Mouse (Mus musculus): ENCODE measurements at regions not wholly inside any gene's neighbourhood (a gene's known extent, or its start where the extent isn't known, plus 50 kb on each side); places are given as distances from the start of the nearest gene placed in this dataset.

DNA sequence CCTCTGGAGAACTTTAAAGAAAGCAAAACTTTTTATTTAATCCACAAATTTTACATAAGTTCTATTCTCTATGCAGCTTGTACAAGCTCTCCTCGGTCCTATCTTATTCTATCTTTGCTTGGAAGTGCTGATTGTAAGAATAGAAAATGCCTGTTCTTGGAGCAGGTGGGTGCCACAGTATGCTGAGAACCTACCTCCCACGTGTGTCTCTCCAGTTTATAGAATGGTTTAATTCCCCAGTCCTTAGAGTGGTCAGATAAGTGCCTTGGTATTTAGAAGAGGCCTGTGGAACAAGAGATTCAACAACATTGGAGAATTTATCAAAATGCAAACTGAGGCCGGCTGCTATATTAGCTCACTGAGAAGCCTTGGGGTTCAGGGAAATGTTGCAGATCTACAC lies 639.2 kb upstream of the Zeb2 start:
- Histone ChIP-seq H3K9ac (ENCODE audit: low read length) (no peak overlapping the region), H3K36me3 (ENCODE audit: control insufficient read depth, insufficient read depth, low read length) (no peaks in the 10 kb centered on the region), H3K9me3 (ENCODE audit: control insufficient read depth, low read length) (no peaks in the 10 kb centered on the region), H3K27ac (ENCODE audit: low read length) (no peak overlapping the region), H3K4me1 (replicated peaks; ENCODE audit: control insufficient read depth, insufficient read depth, low read length) (no peaks in the 10 kb centered on the region), H3K4me3 (ENCODE audit: low read length) (no peak overlapping the region), H3K4me2 (ENCODE audit: low read depth, low read length) (no peak overlapping the region), H3K27me3 (ENCODE audit: control insufficient read depth, insufficient read depth, low read depth, low read length) (no peaks in the 10 kb centered on the region)
- 64% methylated on average over 3 of the region's 3 CpGs for WGBS
- no peak for ATAC-seq (ENCODE audit: low read depth)

DNA sequence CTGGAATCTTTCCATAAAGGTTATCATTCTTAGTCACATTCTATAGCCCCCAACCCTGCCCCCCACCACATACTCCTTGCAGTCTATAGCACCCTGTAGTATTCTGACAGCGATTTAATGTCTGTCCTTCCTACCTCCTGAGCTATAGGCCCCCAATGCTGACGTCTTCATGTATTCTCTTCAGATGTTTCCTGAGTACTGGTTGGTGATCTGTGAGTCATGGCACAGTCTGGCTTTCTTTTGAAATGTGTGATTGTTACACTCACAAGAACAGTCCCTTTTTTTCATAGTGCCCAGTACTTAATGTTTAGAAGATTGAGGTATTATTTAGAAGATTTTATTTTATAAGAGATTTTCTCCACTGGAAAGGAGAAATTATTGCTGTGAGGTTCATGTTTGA lies 634.6 kb upstream of the Zeb2 start:
- Histone ChIP-seq H3K27ac (ENCODE audit: low read length) (no peak overlapping the region), H3K36me3 (ENCODE audit: control insufficient read depth, insufficient read depth, low read length) (no peaks in the 10 kb centered on the region), H3K27me3 (ENCODE audit: control insufficient read depth, insufficient read depth, low read depth, low read length) (no peaks in the 10 kb centered on the region), H3K4me2 (ENCODE audit: low read depth, low read length) (no peak overlapping the region), H3K9me3 (ENCODE audit: control insufficient read depth, low read length) (no peaks in the 10 kb centered on the region), H3K9ac (ENCODE audit: low read length) (no peak overlapping the region), H3K4me3 (ENCODE audit: low read length) (no peak overlapping the region), H3K4me1 (replicated peaks; ENCODE audit: control insufficient read depth, insufficient read depth, low read length) (no peaks in the 10 kb centered on the region)
- WGBS = 63% methylated on average over 2 of the region's 2 CpGs
- ATAC-seq (ENCODE audit: low read depth) = no peak

DNA sequence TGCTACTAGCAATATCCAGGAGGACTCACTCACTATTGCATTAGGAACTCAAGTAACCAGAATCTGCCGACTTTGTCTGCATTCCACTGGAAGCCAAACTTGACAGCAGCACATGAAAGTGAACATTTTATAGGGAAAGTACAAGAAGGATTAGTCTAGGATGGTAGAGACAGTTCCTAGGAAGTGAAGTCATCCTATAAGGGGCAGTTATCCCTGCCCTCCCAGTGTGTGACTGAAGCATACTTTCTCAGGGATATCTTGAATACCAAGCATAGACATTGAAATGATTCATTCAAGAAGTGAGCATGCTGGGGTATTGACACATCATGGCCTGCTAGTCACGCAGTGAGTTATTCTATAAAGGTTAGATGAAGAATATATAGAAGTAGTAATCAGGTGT lies 632.2 kb upstream of the Zeb2 start:
- 0 out of 2 replicates have a peak overlapping the region, but pooled peaks have one; percentile 20 for H3K27ac ChIP-seq (ENCODE audit: low read length)
- no peak overlapping the region for H3K4me2 ChIP-seq (ENCODE audit: low read depth, low read length)
- H3K9me3 ChIP-seq (ENCODE audit: control insufficient read depth, low read length) = no peaks in the 10 kb centered on the region
- WGBS = 61% methylated on average over 2 of the region's 2 CpGs
- no peaks in the 10 kb centered on the region for H3K27me3 ChIP-seq (ENCODE audit: control insufficient read depth, insufficient read depth, low read depth, low read length)
- no peak overlapping the region for H3K4me3 ChIP-seq (ENCODE audit: low read length)
- ATAC-seq (ENCODE audit: low read depth) = no peak
- H3K36me3 ChIP-seq (ENCODE audit: control insufficient read depth, insufficient read depth, low read length) = no peaks in the 10 kb centered on the region
- no peaks in the 10 kb centered on the region for H3K4me1 ChIP-seq (replicated peaks; ENCODE audit: control insufficient read depth, insufficient read depth, low read length)
- H3K9ac ChIP-seq (ENCODE audit: low read length) = no peak overlapping the region

DNA sequence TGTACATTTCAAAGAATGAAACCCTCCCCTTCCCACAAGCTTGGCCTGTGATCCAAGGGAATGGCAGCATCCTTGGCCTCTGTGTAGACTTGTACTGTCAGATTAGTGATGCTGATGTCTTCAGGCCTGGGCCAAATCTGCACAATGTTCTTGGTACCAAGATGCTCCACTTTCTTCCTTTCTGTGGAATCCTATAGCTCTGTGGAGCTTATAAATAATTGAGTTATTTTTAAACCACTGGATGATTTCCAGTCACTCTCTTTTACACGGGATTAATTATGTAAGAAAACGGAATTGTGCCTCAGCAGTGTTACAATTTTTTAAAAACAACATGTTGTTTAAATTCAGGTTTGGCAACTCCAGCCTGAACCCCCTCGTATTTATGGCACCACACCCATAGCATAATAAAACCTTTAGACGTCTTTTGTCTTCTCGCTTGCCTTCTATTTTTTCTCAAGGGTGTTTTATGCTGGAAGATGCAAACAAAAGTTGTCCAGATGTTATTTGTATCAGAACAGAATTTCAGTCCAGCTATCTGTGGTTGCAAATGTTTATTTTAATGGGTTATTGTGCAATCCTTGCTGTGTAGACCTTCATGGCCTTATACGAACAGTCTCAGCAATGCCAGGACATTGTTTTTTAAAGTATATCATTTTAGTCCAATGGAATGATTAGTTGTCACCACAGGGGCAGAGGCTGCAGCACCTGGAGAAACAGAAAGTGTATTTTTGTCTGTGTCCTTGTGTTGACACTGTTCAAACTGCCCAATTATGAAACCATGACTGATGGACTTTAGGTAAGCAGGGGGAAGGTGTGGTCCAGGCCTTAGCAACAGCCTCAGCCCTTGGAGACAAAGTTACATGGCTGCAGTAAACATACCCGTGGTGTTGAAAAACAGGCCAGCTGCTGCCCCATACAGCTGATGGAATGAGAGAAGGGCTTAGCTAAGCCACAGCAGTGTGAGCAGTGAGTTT lies 630.4 kb upstream of the Zeb2 start:
- 39% methylated on average over 7 of the region's 7 CpGs for WGBS
- H3K27ac ChIP-seq (ENCODE audit: low read length) = peak overlapping the region; percentile 83
- H3K4me3 ChIP-seq (ENCODE audit: low read length) = no peak overlapping the region
- no peaks in the 10 kb centered on the region for H3K36me3 ChIP-seq (ENCODE audit: control insufficient read depth, insufficient read depth, low read length)
- no peaks in the 10 kb centered on the region for H3K9me3 ChIP-seq (ENCODE audit: control insufficient read depth, low read length)
- no peaks in the 10 kb centered on the region for H3K27me3 ChIP-seq (ENCODE audit: control insufficient read depth, insufficient read depth, low read depth, low read length)
- H3K4me1 ChIP-seq (replicated peaks; ENCODE audit: control insufficient read depth, insufficient read depth, low read length) = no peaks in the 10 kb centered on the region
- H3K9ac ChIP-seq (ENCODE audit: low read length) = no peak overlapping the region
- ATAC-seq (ENCODE audit: low read depth) = peak; percentile 94
- H3K4me2 ChIP-seq (ENCODE audit: low read depth, low read length) = 0 out of 2 replicates have a peak overlapping the region, but pooled peaks have one; percentile 21

DNA sequence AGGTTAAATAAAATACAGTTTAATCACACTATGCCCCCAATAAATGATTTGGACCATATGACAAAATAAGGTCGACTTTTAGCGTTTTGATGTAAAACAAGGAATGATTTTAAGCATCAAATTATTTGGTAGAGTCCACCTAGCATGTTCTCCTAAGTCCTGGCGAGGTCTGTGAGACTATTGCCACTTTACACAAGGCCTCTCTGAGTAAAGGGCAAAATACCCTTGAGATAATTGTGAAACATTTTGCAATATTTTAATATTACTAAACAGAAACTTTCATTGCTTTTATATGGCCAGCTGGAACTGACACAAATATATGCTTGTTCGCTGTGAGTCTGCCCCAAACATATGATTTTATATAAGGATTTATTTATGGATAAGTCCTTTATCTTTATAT lies 629.4 kb upstream of the Zeb2 start:
- no peak overlapping the region for H3K9ac ChIP-seq (ENCODE audit: low read length)
- no peak overlapping the region for H3K4me3 ChIP-seq (ENCODE audit: low read length)
- WGBS = 70% methylated on average over 4 of the region's 4 CpGs
- H3K27me3 ChIP-seq (ENCODE audit: control insufficient read depth, insufficient read depth, low read depth, low read length) = no peaks in the 10 kb centered on the region
- peak overlapping the region; percentile 73 for H3K27ac ChIP-seq (ENCODE audit: low read length)
- no peaks in the 10 kb centered on the region for H3K9me3 ChIP-seq (ENCODE audit: control insufficient read depth, low read length)
- ATAC-seq (ENCODE audit: low read depth) = no peak
- H3K4me1 ChIP-seq (replicated peaks; ENCODE audit: control insufficient read depth, insufficient read depth, low read length) = no peaks in the 10 kb centered on the region
- H3K4me2 ChIP-seq (ENCODE audit: low read depth, low read length) = no peak overlapping the region
- no peaks in the 10 kb centered on the region for H3K36me3 ChIP-seq (ENCODE audit: control insufficient read depth, insufficient read depth, low read length)

DNA sequence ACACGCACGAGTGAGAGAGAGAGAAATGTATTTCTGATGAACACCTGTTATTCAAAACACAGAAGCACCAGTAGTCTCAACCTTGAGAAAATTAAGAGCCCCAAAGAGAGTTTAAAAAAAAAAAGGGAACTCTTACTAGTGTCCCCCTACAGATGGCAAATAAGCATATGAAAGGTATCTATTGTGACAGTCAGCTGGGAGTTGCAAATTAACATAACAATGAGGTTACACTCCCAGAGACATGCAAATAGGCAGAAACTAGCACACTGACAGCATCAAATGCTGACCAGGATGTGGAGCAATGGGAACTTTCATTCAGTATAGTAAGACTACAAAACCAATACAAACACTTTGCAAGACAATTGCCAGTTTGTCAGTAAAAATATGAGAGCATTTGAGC lies 619.1 kb upstream of the Zeb2 start:
- Histone ChIP-seq H3K27me3 (ENCODE audit: control insufficient read depth, insufficient read depth, low read depth, low read length) (no peaks in the 10 kb centered on the region), H3K4me2 (ENCODE audit: low read depth, low read length) (no peak overlapping the region), H3K9ac (ENCODE audit: low read length) (no peak overlapping the region), H3K4me3 (ENCODE audit: low read length) (no peak overlapping the region), H3K4me1 (replicated peaks; ENCODE audit: control insufficient read depth, insufficient read depth, low read length) (no peaks in the 10 kb centered on the region), H3K36me3 (ENCODE audit: control insufficient read depth, insufficient read depth, low read length) (no peaks in the 10 kb centered on the region), H3K9me3 (ENCODE audit: control insufficient read depth, low read length) (no peaks in the 10 kb centered on the region), H3K27ac (ENCODE audit: low read length) (no peak overlapping the region)
- 76% methylated on average over 2 of the region's 2 CpGs for WGBS
- no peak for ATAC-seq (ENCODE audit: low read depth)

DNA sequence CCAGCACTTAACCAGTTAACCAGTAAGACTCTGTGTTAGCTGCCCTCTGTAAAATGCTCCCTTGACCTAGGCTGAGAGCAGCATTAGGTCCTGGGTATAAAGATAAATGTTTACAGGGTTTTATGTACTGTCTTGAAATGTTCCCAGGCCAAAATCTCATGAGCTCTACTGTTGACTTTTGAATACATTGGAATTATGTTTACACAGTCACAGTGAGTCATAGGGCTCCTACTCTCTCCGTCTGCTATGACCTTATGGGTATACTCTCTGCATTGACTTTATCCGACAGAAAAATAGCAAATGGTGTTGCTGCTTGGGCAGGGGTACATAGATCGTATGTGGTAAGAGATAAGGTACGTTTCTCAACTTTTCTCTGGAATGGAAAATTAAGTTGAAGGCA lies 596.8 kb upstream of the Zeb2 start:
- Histone ChIP-seq H3K4me2 (ENCODE audit: low read depth, low read length) (no peak overlapping the region), H3K4me1 (replicated peaks; ENCODE audit: control insufficient read depth, insufficient read depth, low read length) (no peaks in the 10 kb centered on the region), H3K27ac (ENCODE audit: low read length) (no peak overlapping the region), H3K4me3 (ENCODE audit: low read length) (no peak overlapping the region), H3K9me3 (ENCODE audit: control insufficient read depth, low read length) (no peaks in the 10 kb centered on the region), H3K27me3 (ENCODE audit: control insufficient read depth, insufficient read depth, low read depth, low read length) (no peaks in the 10 kb centered on the region), H3K36me3 (ENCODE audit: control insufficient read depth, insufficient read depth, low read length) (no peaks in the 10 kb centered on the region), H3K9ac (ENCODE audit: low read length) (no peak overlapping the region)
- ATAC-seq (ENCODE audit: low read depth) = no peak
- WGBS = 57% methylated on average over 4 of the region's 4 CpGs

DNA sequence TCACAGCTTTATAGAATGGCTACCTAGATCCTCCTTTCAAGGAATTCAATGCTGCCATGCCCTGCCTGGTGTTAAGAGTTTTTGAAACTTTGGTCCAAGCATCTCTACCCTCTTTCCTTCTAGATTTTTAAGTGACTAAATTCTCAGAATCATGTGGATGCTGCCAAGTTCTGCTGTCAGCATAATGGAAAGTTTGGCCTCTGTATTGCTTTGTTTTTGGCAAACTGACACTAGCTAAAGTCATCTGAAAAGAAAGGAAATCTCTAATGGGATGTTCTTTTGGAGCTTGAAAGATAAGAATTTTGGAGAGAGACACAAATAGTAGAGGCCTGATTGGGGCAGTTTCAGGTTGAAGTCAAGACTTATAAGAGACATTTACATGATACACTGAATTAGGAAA lies 589.8 kb upstream of the Zeb2 start:
- Histone ChIP-seq H3K27ac (ENCODE audit: low read length) (no peak overlapping the region), H3K4me1 (replicated peaks; ENCODE audit: control insufficient read depth, insufficient read depth, low read length) (no peaks in the 10 kb centered on the region), H3K27me3 (ENCODE audit: control insufficient read depth, insufficient read depth, low read depth, low read length) (no peaks in the 10 kb centered on the region), H3K4me3 (ENCODE audit: low read length) (no peak overlapping the region), H3K9ac (ENCODE audit: low read length) (no peak overlapping the region), H3K36me3 (ENCODE audit: control insufficient read depth, insufficient read depth, low read length) (no peaks in the 10 kb centered on the region), H3K4me2 (ENCODE audit: low read depth, low read length) (no peak overlapping the region), H3K9me3 (ENCODE audit: control insufficient read depth, low read length) (no peaks in the 10 kb centered on the region)
- ATAC-seq (ENCODE audit: low read depth) = no peak

DNA sequence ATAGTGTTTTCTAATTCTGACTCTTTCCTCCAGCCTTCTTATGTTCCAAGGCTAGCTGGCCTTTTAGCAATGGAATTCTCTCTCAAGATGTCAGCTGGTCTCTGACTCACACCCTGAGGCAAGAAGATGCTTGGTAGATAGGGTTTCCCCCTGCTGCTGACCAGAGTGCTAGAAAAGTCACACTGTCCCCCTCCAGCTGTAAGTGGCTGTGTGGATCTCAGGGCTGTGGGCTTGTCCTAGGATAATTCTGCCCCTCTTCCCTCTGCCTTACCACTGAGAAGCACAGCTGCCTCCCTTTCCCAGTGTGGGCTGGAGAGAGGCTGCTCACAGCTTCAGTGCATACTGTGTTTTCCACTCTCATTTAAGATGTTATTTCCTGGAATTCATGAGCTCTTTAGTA lies 585.3 kb upstream of the Zeb2 start:
- Histone ChIP-seq H3K9me3 (ENCODE audit: control insufficient read depth, low read length) (no peaks in the 10 kb centered on the region), H3K4me1 (replicated peaks; ENCODE audit: control insufficient read depth, insufficient read depth, low read length) (no peaks in the 10 kb centered on the region), H3K4me2 (ENCODE audit: low read depth, low read length) (no peak overlapping the region), H3K27me3 (ENCODE audit: control insufficient read depth, insufficient read depth, low read depth, low read length) (no peaks in the 10 kb centered on the region), H3K36me3 (ENCODE audit: control insufficient read depth, insufficient read depth, low read length) (no peaks in the 10 kb centered on the region), H3K9ac (ENCODE audit: low read length) (no peak overlapping the region), H3K4me3 (ENCODE audit: low read length) (no peak overlapping the region), H3K27ac (ENCODE audit: low read length) (no peak overlapping the region)
- ATAC-seq (ENCODE audit: low read depth) = no peak
